Mouse (Mus musculus) hindbrain, embryonic 12.5 days (tissue): ENCODE measurements at regions not wholly inside any gene's neighbourhood (a gene's known extent, or its start where the extent isn't known, plus 50 kb on each side); places are given as distances from the start of the nearest gene placed in this dataset.

Experiments
- ATAC-seq: fragments of 200-750 bp; cut with Nextera tagmentation; 2 replicates; pipeline ENCODE4 v1.8.0; 2017; ENCODE audit warnings: moderate TSS enrichment; ENCODE audit not compliant: low FRiP score
- H3K27ac ChIP-seq: fragments of 300-500 bp; sonication (generic); 2 replicates; pipeline ENCODE4 v1.5.1; 2016; ENCODE audit warnings: mild to moderate bottlenecking
- H3K27me3 ChIP-seq: fragments of 300-500 bp; sonication (generic); 2 replicates; pipeline ENCODE4 v1.6.1; 2016; ENCODE audit warnings: mild to moderate bottlenecking
- H3K36me3 ChIP-seq: fragments of 300-500 bp; sonication (generic); 2 replicates; pipeline ENCODE4 v1.6.1; 2016; ENCODE audit warnings: mild to moderate bottlenecking
- H3K4me1 ChIP-seq: fragments of 300-500 bp; sonication (generic); 2 replicates; pipeline ENCODE4 v1.6.1; 2016
- H3K4me2 ChIP-seq: fragments of 300-500 bp; sonication (generic); replicated peaks from 2 replicates; pipeline ENCODE4 v1.6.1; 2016; ENCODE audit warnings: mild to moderate bottlenecking
- H3K4me3 ChIP-seq: fragments of 300-500 bp; sonication (generic); 2 replicates; pipeline ENCODE4 v1.5.1; 2016; ENCODE audit warnings: mild to moderate bottlenecking
- H3K9ac ChIP-seq: fragments of 300-500 bp; sonication (generic); 2 replicates; pipeline ENCODE4 v1.6.1; 2016; ENCODE audit warnings: mild to moderate bottlenecking, moderate library complexity
- H3K9me3 ChIP-seq: fragments of 300-500 bp; sonication (generic); replicated peaks from 2 replicates; pipeline ENCODE4 v1.6.1; 2016; ENCODE audit warnings: mild to moderate bottlenecking
- WGBS: fragments of 180-500 bp; shearing (Covaris S2); methylation state at CpG from one replicate; pipeline ENCODE4 v1.1.7; 2016; 5-methylcytosine and 5-hydroxymethylcytosine counted together

GRCm38 (mm10) chr2:57919102-57919731, 78.5 kb upstream of the Galnt5 start:
- H3K9me3 ChIP-seq, result no peaks in the 10 kb centered on the region
- H3K4me3 ChIP-seq, result no peak overlapping the region
- H3K4me1 ChIP-seq, result no peaks in the 10 kb centered on the region
- H3K36me3 ChIP-seq, result no peaks in the 10 kb centered on the region
- H3K27me3 ChIP-seq, result no peaks in the 10 kb centered on the region
- 48% methylated on average over 14 of the region's 14 CpGs for WGBS
- H3K9ac ChIP-seq, result no peak overlapping the region
- no peak for ATAC-seq
- H3K27ac ChIP-seq, result no peak overlapping the region
- no peak overlapping the region for H3K4me2 ChIP-seq

DNA sequence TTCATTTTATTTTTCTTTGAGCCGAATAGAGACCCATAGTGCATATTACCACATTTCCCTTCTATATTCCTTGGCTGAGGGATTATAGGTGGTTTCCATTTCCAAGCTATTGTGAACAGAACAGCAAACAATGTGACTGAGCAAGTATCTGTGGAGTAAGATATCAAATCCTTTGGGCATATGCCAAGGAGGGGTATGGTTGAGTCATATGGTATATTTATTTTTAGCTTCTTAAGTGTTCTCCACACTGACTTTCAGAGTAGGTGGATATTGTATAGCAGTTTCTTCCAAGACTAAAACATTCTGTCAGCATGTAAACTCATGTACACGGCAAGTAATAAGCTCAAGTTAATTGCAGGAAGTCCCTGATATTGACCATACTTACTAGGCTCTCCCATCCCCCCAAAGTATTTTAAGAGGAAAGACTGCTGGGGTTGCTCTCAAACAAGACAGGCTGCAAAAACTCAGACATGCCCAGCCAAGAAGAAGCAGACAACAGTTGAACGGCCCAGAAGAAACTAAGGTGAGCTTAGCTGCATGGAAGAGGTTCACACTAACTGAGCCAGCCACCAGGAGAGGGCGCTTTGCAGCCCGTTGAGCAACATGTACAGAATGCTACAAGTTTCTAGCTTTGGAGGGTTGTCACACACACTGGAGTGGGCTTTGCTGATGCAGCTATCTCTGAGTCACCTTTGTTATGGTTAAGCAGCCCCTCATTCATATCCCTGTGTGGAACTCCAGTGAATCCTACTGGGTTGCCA, 63.4 kb upstream of the Galnt5 start:
- no peak overlapping the region for H3K4me2 ChIP-seq
- no peaks in the 10 kb centered on the region for H3K36me3 ChIP-seq
- H3K4me3 ChIP-seq, result no peak overlapping the region
- ATAC-seq, result no peak
- no peak overlapping the region for H3K9ac ChIP-seq
- H3K27me3 ChIP-seq, result no peaks in the 10 kb centered on the region
- H3K4me1 ChIP-seq, result no peaks in the 10 kb centered on the region
- WGBS, result 64% methylated on average over 5 of the region's 5 CpGs
- no peak overlapping the region for H3K27ac ChIP-seq
- H3K9me3 ChIP-seq, result no peaks in the 10 kb centered on the region
